Mouse (Mus musculus) layer of hippocampus, adult 2 months (tissue): ENCODE results near the gene Gm17949. TPM values are rescaled to one million over a fixed set of nuclear protein-coding genes. Genes with fewer than 3 reads are reported as not detected.

Experiments
- DNase-seq, 2 experiments: peaks; one replicate each; pipeline ENCODE4 v3.0.0; 2022; ENCODE audit warnings: low spot score in 2 of 2
- H3K27ac ChIP-seq: fragments of 200-600 bp; 2 replicates; pipeline ENCODE4 v1.8.1; 2022
- H3K4me3 ChIP-seq: fragments of 200-600 bp; 2 replicates; pipeline ENCODE4 v1.8.1; 2022; ENCODE audit warnings: mild to moderate bottlenecking
- CTCF ChIP-seq: fragments of 200-600 bp; conservative IDR thresholded peaks from 2 replicates; pipeline ENCODE4 v1.8.1; 2022; ENCODE audit warnings: antibody characterized with exemption, mild to moderate bottlenecking, moderate library complexity
- total RNA-seq, 2 experiments: library from RNA; stranded (reverse); gene quantifications; 2 replicates each; pipeline ENCODE4 v1.2.3; 2021

Gene Gm17949
- total RNA-seq, 2 experiments from 2014 or later = 0.64 TPM; not detected in 1

DNA sequence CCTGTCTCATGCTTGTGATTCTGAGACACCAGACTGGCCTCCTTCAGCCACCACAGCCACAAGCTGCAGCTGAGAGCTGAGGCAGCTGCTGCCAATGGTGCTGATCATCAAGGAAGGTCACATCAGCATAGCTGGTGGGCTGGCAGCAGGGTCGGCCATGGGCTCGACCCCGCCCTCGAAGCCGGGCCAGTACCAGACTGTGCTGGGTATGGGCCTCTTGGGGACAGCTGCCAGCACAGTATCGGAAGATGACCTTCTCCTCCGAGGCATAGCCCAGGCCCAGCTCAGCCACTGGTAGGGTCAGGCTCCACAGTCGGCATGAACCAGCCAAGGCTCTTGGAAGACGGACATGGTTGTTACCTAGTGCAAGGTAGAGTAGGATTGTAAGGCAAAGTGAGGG, 11.9 kb upstream of the Gm17949 start:
- Histone ChIP-seq H3K4me3 (no peak overlapping the region), H3K27ac (no peak overlapping the region)
- DNase-seq = no peak
- TF ChIP-seq CTCF = no peak

GRCm38 (mm10) chr17:56999968-57000609, 11.2 kb upstream of the Gm17949 start, which contains the start of gene Pspn:
TSS of gene Pspn (minus strand) at chr17:57000018.
- H3K4me3 ChIP-seq = no peak within 1 kb of the TSS
- TF ChIP-seq CTCF = no peak
- H3K27ac ChIP-seq = no peak within 1 kb of the TSS
- no peak for DNase-seq

DNA sequence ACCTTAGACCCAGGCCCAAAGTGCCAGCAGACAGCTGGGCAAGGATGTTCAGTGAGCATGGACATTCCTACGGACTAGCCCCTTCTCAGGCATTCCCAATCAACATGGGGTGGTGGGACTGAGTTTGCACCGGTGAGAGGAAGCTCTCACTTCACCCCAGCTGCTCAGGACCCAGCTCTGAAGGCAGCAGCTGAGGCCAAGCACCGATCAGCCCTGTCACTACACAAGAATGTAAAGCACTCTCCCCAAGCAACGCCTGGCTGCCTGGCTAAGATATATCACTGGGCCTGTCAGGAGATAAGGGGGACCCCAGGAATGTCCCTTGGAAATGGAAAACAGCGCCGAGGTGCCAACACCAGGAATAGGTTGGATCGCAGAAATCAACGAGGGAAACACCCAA, 10.0 kb upstream of the Gm17949 start:
- no peak for DNase-seq

DNA sequence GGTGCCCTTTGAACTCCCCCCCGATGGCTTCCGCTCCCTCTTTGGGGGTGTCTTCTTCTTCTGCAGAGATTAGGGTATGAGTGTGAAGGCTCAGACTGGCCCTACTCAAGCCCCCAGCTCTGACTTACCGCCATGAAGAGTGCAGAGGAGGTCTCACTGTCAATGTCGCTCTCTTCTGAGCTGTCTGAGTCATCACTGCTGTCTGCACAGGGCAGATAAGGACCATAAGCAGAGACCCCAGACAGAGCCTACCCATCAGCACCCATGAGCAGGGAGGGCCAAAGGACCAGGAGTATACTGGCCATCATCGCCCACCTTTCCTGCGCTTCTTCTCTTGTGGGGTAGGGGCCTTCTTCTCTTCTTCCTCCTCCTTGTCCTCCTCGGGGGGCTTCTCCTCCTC, 7.3 kb upstream of the Gm17949 start:
- Histone ChIP-seq H3K27ac (no peak overlapping the region), H3K4me3 (no peak overlapping the region)
- TF ChIP-seq CTCF = no peak
- no peak for DNase-seq

More for the DNA sequence above, 10.0 kb upstream of the Gm17949 start:
- H3K4me3 ChIP-seq = no peak overlapping the region
- H3K27ac ChIP-seq = no peak overlapping the region
- TF ChIP-seq CTCF = no peak

DNA sequence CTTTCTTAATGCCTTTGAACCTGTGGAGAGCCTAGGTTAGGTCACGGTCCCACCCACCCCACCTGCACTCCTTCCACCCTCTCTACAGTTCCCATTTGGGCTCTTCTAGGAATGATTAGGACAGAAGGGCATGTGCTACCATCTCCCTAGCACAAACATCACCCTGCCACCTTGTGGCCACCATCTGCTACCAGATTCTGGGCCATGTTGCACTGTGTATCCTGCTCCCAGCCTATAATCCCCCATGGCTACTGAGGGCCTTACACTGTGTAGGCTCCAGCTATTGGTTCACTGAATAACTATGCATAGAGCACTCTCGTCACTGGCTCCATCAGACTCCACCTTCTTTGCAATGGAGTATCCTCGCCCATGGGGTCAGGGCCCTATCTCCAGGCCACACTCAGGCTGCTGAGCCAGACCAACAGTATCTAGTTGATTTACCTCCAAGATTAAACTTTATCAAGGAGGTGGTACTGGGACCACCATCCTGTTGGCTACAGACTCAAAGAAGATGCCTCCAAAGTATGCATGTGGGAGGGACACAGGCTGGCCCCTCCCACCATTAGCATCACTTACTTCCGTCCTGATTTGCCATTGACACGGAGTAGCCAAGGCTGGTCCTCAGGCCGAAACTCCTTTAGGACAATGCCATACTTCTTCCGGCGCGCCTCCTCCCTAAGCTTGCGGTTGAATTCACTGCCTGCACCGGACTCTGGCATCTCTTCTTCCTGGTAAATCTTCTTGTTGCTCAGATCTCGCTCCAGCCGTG, 3.9 kb upstream of the Gm17949 start:
- no peak overlapping the region for H3K4me3 ChIP-seq
- DNase-seq = no peak
- peak; percentile 47 for TF ChIP-seq CTCF
- H3K27ac ChIP-seq = no peak overlapping the region

DNA sequence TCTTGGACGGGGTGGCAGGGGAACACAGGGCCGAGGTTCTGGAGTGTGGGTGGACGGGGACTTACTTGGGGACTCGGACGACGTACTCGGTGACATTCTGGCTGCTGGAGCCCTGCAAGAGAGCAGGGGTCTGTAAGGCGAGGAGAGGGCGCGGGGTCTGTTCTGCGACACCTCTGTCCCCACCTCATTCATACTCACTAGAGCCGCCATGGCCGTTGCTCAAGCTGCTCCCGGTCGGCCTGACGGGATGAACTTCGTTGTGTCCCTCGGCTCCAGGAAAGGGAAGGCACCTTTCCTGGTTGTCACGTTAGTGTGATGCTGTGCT, 396 bp upstream of the Gm17949 start:
- H3K4me3 ChIP-seq = peak overlapping the region; percentile 73
- peak overlapping the region; percentile 97 for H3K27ac ChIP-seq
- DNase-seq = no peak
- no peak for TF ChIP-seq CTCF

- no peak for DNase-seq
- no peak for TF ChIP-seq CTCF
- Histone ChIP-seq H3K27ac (peak overlapping the region; percentile 97), H3K4me3 (peak overlapping the region; percentile 73)
These were observed 1.1 kb downstream of the Gm17949 start for GRCm38 (mm10) chr17:57012245-57012795.

DNA sequence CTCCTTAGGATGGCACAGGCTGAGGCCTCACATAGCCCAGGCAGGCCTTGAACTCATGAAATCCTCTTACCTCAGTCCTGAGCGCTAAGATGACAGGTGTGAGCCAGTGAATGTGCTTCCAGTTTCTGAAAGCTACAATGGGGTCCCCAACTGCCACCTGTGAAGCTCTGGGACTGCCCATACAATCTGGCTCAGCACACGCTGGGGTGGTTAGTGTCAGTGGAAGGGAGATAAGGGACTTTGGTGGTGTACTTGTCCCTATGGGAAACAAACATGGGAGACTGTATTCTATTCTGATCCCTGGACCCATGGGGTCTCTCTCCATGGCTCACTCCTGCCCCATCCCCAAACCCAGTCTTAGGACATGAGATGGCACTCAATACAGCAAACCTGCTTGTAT, 8.4 kb downstream of the Gm17949 start:
- no peak for TF ChIP-seq CTCF
- no peak for DNase-seq
- H3K27ac ChIP-seq = no peak overlapping the region

DNA sequence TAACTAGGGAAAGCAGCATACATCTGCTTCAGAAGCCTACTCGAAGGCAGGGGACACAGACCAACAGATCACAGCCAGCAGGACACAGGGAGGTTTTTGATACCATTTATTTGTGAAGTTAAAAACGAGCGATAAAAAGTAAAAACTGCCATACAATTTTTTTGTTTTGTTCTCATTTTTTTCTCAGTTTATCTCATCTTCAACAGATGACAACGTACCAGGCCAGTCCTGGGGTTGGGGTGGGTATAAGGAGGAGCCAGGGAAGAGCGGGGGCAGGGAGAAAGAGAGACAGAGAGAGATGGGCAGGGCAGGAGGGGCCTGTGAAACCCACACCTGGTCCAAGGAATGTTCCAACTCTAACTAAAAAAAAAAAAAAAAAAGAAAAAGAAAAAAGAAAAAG, 9.7 kb downstream of the Gm17949 start:
- no peak overlapping the region for H3K27ac ChIP-seq
- no peak overlapping the region for H3K4me3 ChIP-seq
- TF ChIP-seq CTCF = no peak
- no peak for DNase-seq

More for the DNA sequence above, 8.4 kb downstream of the Gm17949 start:
- H3K4me3 ChIP-seq = no peak overlapping the region

GRCm38 (mm10) chr17:57027471-57027870, 16.2 kb downstream of the Gm17949 start:
- no peak overlapping the region for H3K4me3 ChIP-seq
- no peak for TF ChIP-seq CTCF
- DNase-seq = no peak
- no peak overlapping the region for H3K27ac ChIP-seq

DNA sequence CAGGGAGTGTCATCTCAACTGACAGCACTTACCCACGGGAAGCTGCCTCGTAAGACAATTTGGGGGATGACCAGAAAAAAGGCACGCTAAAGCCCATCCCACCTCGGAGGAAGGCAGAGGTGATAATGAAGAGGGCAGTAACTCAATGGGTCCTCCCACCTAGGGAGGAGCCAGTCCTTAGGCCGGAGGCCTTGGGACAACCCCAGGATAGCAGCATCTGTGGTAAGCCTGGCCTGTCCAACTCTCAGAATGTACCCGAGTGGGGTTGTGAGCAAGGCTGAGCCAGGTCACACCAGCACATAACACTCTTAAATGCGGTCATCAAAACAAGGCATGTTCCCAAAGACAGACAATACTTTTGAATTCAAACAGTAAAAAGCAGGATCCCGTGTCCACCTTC, 18.4 kb downstream of the Gm17949 start:
- peak overlapping the region; percentile 73 for H3K4me3 ChIP-seq

GRCm38 (mm10) chr17:57030931-57031660, 19.8 kb downstream of the Gm17949 start, which contains the start of gene Khsrp:
TSS of gene Khsrp (minus strand) at chr17:57031522.
- DNase-seq = peak in 1 of 2 experiments; percentile 50
- peak within 1 kb of the TSS; percentile 92 for H3K27ac ChIP-seq
- no peak for TF ChIP-seq CTCF
- peak within 1 kb of the TSS; percentile 73 for H3K4me3 ChIP-seq

More for the DNA sequence above, 18.4 kb downstream of the Gm17949 start:
- TF ChIP-seq CTCF = no peak
- DNase-seq = no peak
- H3K27ac ChIP-seq = no peak overlapping the region
